Mouse (Mus musculus): Measurements from ENCODE around the gene Enpp6.

DNA sequence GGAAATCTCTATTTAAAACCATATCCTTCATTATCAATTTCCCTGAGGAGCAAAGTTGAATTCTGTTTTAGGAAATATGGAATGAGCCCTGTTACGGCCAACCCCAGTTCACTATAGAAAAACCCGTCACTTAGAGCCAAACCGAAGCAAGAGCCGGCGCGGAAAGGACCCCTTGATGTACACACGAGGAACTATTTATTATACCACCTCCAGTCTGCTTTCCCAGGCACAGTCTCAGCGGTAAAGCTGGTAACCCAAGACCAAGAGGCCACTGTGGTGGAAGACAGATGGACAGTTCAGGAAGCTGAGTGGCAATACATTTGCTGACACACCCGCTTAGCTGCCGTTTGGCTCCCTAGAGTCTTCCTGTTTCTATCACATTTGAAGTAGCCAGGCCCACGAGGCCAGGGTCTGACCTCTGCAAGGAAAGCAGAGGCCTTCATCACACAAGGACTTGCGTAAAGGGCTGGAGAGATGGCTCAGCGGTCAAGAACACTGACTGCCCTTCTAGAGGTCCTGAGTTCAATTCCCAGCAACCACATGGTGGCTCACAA, 21.6 kb downstream of the Enpp6 start:
- TF ChIP-seq CTCF (conservative IDR thresholded peaks at IDR 0.05; ENCODE audit: low read length) (no peak), NANOG (IDR thresholded peaks at IDR 0.05; ENCODE audit: borderline replicate concordance, low read length) (no peak), POU5F1 (IDR thresholded peaks at IDR 0.05; ENCODE audit: borderline replicate concordance, low read length) (no peak)
